Mouse (Mus musculus) C2C12 (cell line): ENCODE measurements around the gene Il4i1.

ENCODE experiments used
- CTCF ChIP-seq: IDR thresholded peaks from one replicate; pipeline ENCODE4 v1.5.1; 2011; ENCODE audit not compliant: control insufficient read depth, insufficient read depth, insufficient read length
- FOSL1 ChIP-seq: IDR thresholded peaks from one replicate; pipeline ENCODE4 v1.8.0; 2011; ENCODE audit warnings: mild to moderate bottlenecking, low read length; ENCODE audit not compliant: poor library complexity, insufficient read depth, severe bottlenecking

DNA sequence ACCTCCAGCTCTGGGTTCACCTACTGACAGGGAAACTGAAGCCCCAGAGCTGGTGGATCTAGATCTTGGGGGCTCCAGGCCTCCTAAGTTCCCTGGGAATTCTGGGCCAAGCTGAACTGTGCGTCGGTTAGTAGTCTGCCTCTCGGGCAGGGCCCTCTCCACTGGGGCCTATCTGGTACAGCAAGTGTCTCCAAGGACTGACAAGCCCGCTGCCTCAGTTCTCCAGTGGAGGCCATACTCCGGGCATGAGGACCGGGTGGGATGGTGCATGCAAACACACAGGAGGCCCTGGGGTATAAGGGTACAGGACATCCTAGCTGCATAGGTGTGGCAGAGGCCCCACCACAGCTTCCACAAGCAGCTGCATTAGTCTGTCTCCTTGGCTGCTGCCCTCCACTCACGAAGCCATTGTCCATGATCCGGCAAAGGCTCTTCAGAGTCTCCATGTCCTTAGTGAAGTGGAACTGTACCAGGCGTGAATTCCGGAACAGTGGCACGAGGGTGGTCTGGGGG, 47.9 kb downstream of the Il4i1 start:
- TF ChIP-seq FOSL1 (no peak), CTCF (no peak)
